Mouse (Mus musculus): ENCODE measurements around the gene Gpr31b.
"Not testable (repeated sequence)": the region's sequence is repeated elsewhere in the genome, so short reads cannot be mapped to it uniquely, and the experiment has no call there.

Gene Gpr31b

GRCm38 (mm10) chr17:13002243-13002642 is 49.9 kb downstream of the Gpr31b start:
- CTCF ChIA-PET, result not testable (repeated sequence)
- POLR2A ChIA-PET, result interaction anchor here in 3 of 4 experiments (0.7 to 7.6 kb wide), 8 partner anchors 10 to 443 kb away, joined by 3 to 115 read pairs (median 5); partner anchors contain the start of genes Mrpl18 (in 1 of the 3), Pnldc1 (in 1 of the 3) and Tcp1 (in 1 of the 3)
